Mouse (Mus musculus) midbrain, postnatal 0 days (tissue): ENCODE results near the gene Trim8. TPM values are rescaled to one million over a fixed set of nuclear protein-coding genes. Genes with fewer than 3 reads are reported as not detected.

Experiments used
- ATAC-seq: fragments of 200-750 bp; cut with Nextera tagmentation; 2 replicates; pipeline ENCODE4 v1.8.0; 2017; ENCODE audit warnings: moderate number of reproducible peaks, mild to moderate bottlenecking, moderate TSS enrichment, moderate library complexity; ENCODE audit not compliant: low FRiP score
- DNase-seq: peaks from one replicate; pipeline ENCODE4 v3.0.0-alpha.2; 2015; ENCODE audit warnings: low spot score
- H3K27ac ChIP-seq: fragments of 300-500 bp; sonication (generic); 2 replicates; pipeline ENCODE4 v1.5.1; 2014; ENCODE audit warnings: low read depth, mild to moderate bottlenecking, low read length, mixed read lengths
- H3K27me3 ChIP-seq: fragments of 300-500 bp; sonication (generic); 2 replicates; pipeline ENCODE4 v1.6.1; 2014; ENCODE audit warnings: low read length, control low read depth, mixed read lengths; ENCODE audit not compliant: insufficient read depth
- H3K36me3 ChIP-seq: fragments of 300-500 bp; sonication (generic); 2 replicates; pipeline ENCODE4 v1.6.1; 2014; ENCODE audit warnings: low read length, control low read depth, mixed read lengths; ENCODE audit not compliant: insufficient read depth
- H3K4me1 ChIP-seq: fragments of 300-500 bp; sonication (generic); 2 replicates; pipeline ENCODE4 v1.6.1; 2014; ENCODE audit warnings: mild to moderate bottlenecking, control low read depth, antibody characterized with exemption, low read length, mixed read lengths; ENCODE audit not compliant: insufficient read depth
- H3K4me2 ChIP-seq: fragments of 300-500 bp; sonication (generic); 2 replicates; pipeline ENCODE4 v1.6.1; 2014; ENCODE audit warnings: low read depth, mild to moderate bottlenecking, low read length, mixed read lengths; ENCODE audit not compliant: poor library complexity, severe bottlenecking
- H3K4me3 ChIP-seq: fragments of 300-500 bp; sonication (generic); 2 replicates; pipeline ENCODE4 v1.5.1; 2014; ENCODE audit warnings: low read depth, mild to moderate bottlenecking, low read length, moderate library complexity
- H3K9ac ChIP-seq: fragments of 300-500 bp; sonication (generic); replicated peaks from 2 replicates; pipeline ENCODE4 v1.6.1; 2014; ENCODE audit warnings: mild to moderate bottlenecking, low read length, moderate library complexity, mixed read lengths; ENCODE audit not compliant: poor library complexity, severe bottlenecking
- H3K9me3 ChIP-seq: fragments of 300-500 bp; sonication (generic); 2 replicates; pipeline ENCODE4 v1.6.1; 2016; ENCODE audit warnings: low read length, control low read depth
- CTCF ChIP-seq: IDR thresholded peaks from 2 replicates; pipeline ENCODE4 v1.5.1; 2016; ENCODE audit warnings: antibody characterized with exemption, mild to moderate bottlenecking
- WGBS: fragments of 180-500 bp; shearing (Covaris S2); extraction: QIAGEN DNeasy Blood & Tissue Kit; methylation state at CpG from one replicate; pipeline ENCODE4 v1.1.7; 2014; 5-methylcytosine and 5-hydroxymethylcytosine counted together
- polyA plus RNA-seq: library from polyadenylated mRNA; unstranded; fragments of >200 nt; fragmentation: Nextera tagmentation; extraction: Ambion mirVana; gene quantifications from 2 replicates; pipeline ENCODE4 v1.2.1, GENCODE M21; 2015
- total RNA-seq: library from RNA; depleted of rRNA; stranded (reverse); fragments of >200 nt; gene quantifications from 2 replicates; pipeline ENCODE4 v1.2.3, GENCODE M21; 2014

The Trim8 gene
- total and polyA plus RNA-seq, 2 experiments from 2014 or later: 30.4 to 103 TPM

- 0% methylated on average over 4 of the region's 4 CpGs for WGBS
- peak; percentile 42 for TF ChIP-seq CTCF
- Histone ChIP-seq H3K27ac (peak overlapping the region; percentile 100), H3K36me3 (no peaks in the 10 kb centered on the region; the same call in 1 of the 2 replicates), H3K9me3 (no peaks in the 10 kb centered on the region), H3K4me2 (peak overlapping the region; percentile 98), H3K27me3 (no peaks in the 10 kb centered on the region), H3K4me1 (peaks cover 35% of the 10 kb centered on the region), H3K4me3 (peak overlapping the region; percentile 99), H3K9ac (peak overlapping the region; percentile 97)
- no peak for ATAC-seq
- no peak for DNase-seq
Measured at GRCm38 (mm10) chr19:46504085-46504552, 2.6 kb downstream of the Trim8 start.

GRCm38 (mm10) chr19:46504822-46505417, 3.4 kb downstream of the Trim8 start:
- Histone ChIP-seq H3K27ac (peak overlapping the region; percentile 100; the same call in 1 of the 2 replicates), H3K27me3 (no peaks in the 10 kb centered on the region), H3K4me3 (peak overlapping the region; percentile 99), H3K9ac (peak overlapping the region; percentile 97), H3K4me1 (peaks cover 36% of the 10 kb centered on the region), H3K36me3 (no peaks in the 10 kb centered on the region; the same call in 1 of the 2 replicates), H3K9me3 (no peaks in the 10 kb centered on the region), H3K4me2 (peak overlapping the region; percentile 98)
- ATAC-seq (no peak), DNase-seq (no peak)
- 27% methylated on average over 9 of the region's 9 CpGs for WGBS
- TF ChIP-seq CTCF: no peak

GRCm38 (mm10) chr19:46505646-46506371, 4.3 kb downstream of the Trim8 start:
- WGBS: 56% methylated on average over 8 of the region's 8 CpGs
- DNase-seq (no peak), ATAC-seq (no peak)
- H3K4me1 ChIP-seq: peaks cover 36% of the 10 kb centered on the region
- no peaks in the 10 kb centered on the region; the same call in 1 of the 2 replicates for H3K36me3 ChIP-seq
- no peaks in the 10 kb centered on the region for H3K27me3 ChIP-seq
- H3K4me2 ChIP-seq: peak overlapping the region; percentile 98
- no peaks in the 10 kb centered on the region for H3K9me3 ChIP-seq
- peak overlapping the region; percentile 99; the same call in 1 of the 2 replicates for H3K4me3 ChIP-seq
- TF ChIP-seq CTCF: no peak
- H3K27ac ChIP-seq: no peak overlapping the region
- H3K9ac ChIP-seq: peak overlapping the region; percentile 97; the same call in 1 of the 2 replicates

GRCm38 (mm10) chr19:46506372-46506717, 4.8 kb downstream of the Trim8 start:
- Histone ChIP-seq H3K4me1 (peaks cover 36% of the 10 kb centered on the region), H3K36me3 (no peaks in the 10 kb centered on the region; the same call in 1 of the 2 replicates), H3K27me3 (no peaks in the 10 kb centered on the region), H3K9ac (peak overlapping the region; percentile 29; the same call in 1 of the 2 replicates), H3K4me2 (peak overlapping the region; percentile 98), H3K27ac (peak overlapping the region; percentile 63), H3K9me3 (no peaks in the 10 kb centered on the region), H3K4me3 (peak overlapping the region; percentile 99; the same call in 1 of the 2 replicates)
- no peak for ATAC-seq
- no peak for DNase-seq
- WGBS: 24% methylated on average over 3 of the region's 3 CpGs
- no peak for TF ChIP-seq CTCF

GRCm38 (mm10) chr19:46507181-46507581, 5.7 kb downstream of the Trim8 start:
- ATAC-seq (peak; percentile 4; the same call in 1 of the 2 replicates), DNase-seq (peak; percentile 65)
- peaks cover 36% of the 10 kb centered on the region for H3K4me1 ChIP-seq
- H3K27ac ChIP-seq: peak overlapping the region; percentile 63
- peak overlapping the region; percentile 50 for H3K9ac ChIP-seq
- 15% methylated on average over 8 of the region's 8 CpGs for WGBS
- no peaks in the 10 kb centered on the region for H3K27me3 ChIP-seq
- H3K36me3 ChIP-seq: peaks cover 2% of the 10 kb centered on the region
- H3K4me3 ChIP-seq: peak overlapping the region; percentile 15
- H3K9me3 ChIP-seq: no peaks in the 10 kb centered on the region
- TF ChIP-seq CTCF: 0 out of 2 replicates have a peak, but pooled peaks have one; percentile 3
- peak overlapping the region; percentile 98 for H3K4me2 ChIP-seq

- no peak for DNase-seq
- H3K4me2 ChIP-seq: no peak overlapping the region; the same call in 1 of the 2 replicates
- ATAC-seq: no peak
- H3K9ac ChIP-seq: no peak overlapping the region
- H3K9me3 ChIP-seq: no peaks in the 10 kb centered on the region
- peaks cover 36% of the 10 kb centered on the region for H3K4me1 ChIP-seq
- H3K36me3 ChIP-seq: peaks cover 7% of the 10 kb centered on the region
- TF ChIP-seq CTCF: no peak
- 77% methylated on average over 1 of the region's 1 CpGs for WGBS
- peak overlapping the region; percentile 63; the same call in 1 of the 2 replicates for H3K27ac ChIP-seq
- no peak overlapping the region for H3K4me3 ChIP-seq
- H3K27me3 ChIP-seq: no peaks in the 10 kb centered on the region
Measured at GRCm38 (mm10) chr19:46507806-46508205, 6.3 kb downstream of the Trim8 start.
